Mouse (Mus musculus): Measurements from ENCODE around the gene Timmdc1.
A peak's percentile ranks its signal among the peaks of the same experiment; 100 is the strongest.

The Timmdc1 gene

GRCm38 (mm10) chr16:38463305-38463704, 59.2 kb downstream of the Timmdc1 start:
- DNase-seq (ENCODE audit: inconsistent ontology term) = no peak

GRCm38 (mm10) chr16:38462161-38462560, 60.3 kb downstream of the Timmdc1 start:
- DNase-seq (ENCODE audit: inconsistent ontology term) = no peak

GRCm38 (mm10) chr16:38461749-38462148, 60.7 kb downstream of the Timmdc1 start:
- no peak for DNase-seq (ENCODE audit: inconsistent ontology term)

- no peak for DNase-seq (ENCODE audit: inconsistent ontology term)
Measured at GRCm38 (mm10) chr16:38459990-38460389, 62.5 kb downstream of the Timmdc1 start.

- DNase-seq (ENCODE audit: inconsistent ontology term) = no peak
Measured at GRCm38 (mm10) chr16:38458600-38459280, 63.7 kb downstream of the Timmdc1 start.

GRCm38 (mm10) chr16:38456812-38457567, 65.5 kb downstream of the Timmdc1 start:
- no peak for DNase-seq (ENCODE audit: inconsistent ontology term)

- no peak for DNase-seq (ENCODE audit: inconsistent ontology term)
Measured at GRCm38 (mm10) chr16:38455511-38456418, 66.7 kb downstream of the Timmdc1 start, which contains the start of gene Cd80. Cd80 (plus strand) TSS chr16:38455561.

GRCm38 (mm10) chr16:38454533-38455254, 67.8 kb downstream of the Timmdc1 start:
- no peak for DNase-seq (ENCODE audit: inconsistent ontology term)

- DNase-seq (ENCODE audit: inconsistent ontology term) = no peak
Measured at GRCm38 (mm10) chr16:38453952-38454351, 68.5 kb downstream of the Timmdc1 start.

- no peak for DNase-seq (ENCODE audit: inconsistent ontology term)
Measured at GRCm38 (mm10) chr16:38453203-38453553, 69.3 kb downstream of the Timmdc1 start.

GRCm38 (mm10) chr16:38452442-38453202, 69.8 kb downstream of the Timmdc1 start, which contains the start of gene Adprh:
Adprh (minus strand) TSS chr16:38452703.
- peak; percentile 96 for DNase-seq (ENCODE audit: inconsistent ontology term)

- DNase-seq (ENCODE audit: inconsistent ontology term) = no peak
Measured at GRCm38 (mm10) chr16:38451421-38452205, 70.8 kb downstream of the Timmdc1 start.

- DNase-seq (ENCODE audit: inconsistent ontology term) = no peak
Measured at GRCm38 (mm10) chr16:38450707-38451106, 71.8 kb downstream of the Timmdc1 start.

GRCm38 (mm10) chr16:38448458-38448857, 74.0 kb downstream of the Timmdc1 start:
- no peak for DNase-seq (ENCODE audit: inconsistent ontology term)
